24 mouse cellular contexts compared by ENCODE assay signal in genomic region chr7:129979337-129979736, GRCm38 (mm10).
"Had no signal": no experiment of that assay in that cellular context is flagged by ENCODE, and none has a peak within 500 bp of the region (broad histone marks: within the 10 kb centered on the region; RNA-seq: fewer than 3 reads in every experiment).

No protein-coding gene starts in this region.

- H3K27ac ChIP-seq: heart, embryonic 13.5 days; heart, embryonic 15.5 days; hindbrain, embryonic 13.5 days; hindbrain, embryonic 15.5 days; hindbrain, postnatal 0 days; layer of hippocampus, adult 2 months; left cerebral cortex, adult 2 months; limb, embryonic 10.5 days; limb, embryonic 12.5 days; liver, embryonic 13.5 days had no signal

- H3K27me3 ChIP-seq: heart, embryonic 15.5 days; hindbrain, embryonic 15.5 days; limb, embryonic 12.5 days; liver, embryonic 13.5 days had no signal

- H3K9ac ChIP-seq: heart, embryonic 13.5 days; heart, embryonic 15.5 days; hindbrain, embryonic 13.5 days; hindbrain, embryonic 15.5 days; limb, embryonic 12.5 days; liver, embryonic 13.5 days had no signal

- H3K4me2 ChIP-seq: heart, embryonic 11.5 days; heart, embryonic 13.5 days; heart, embryonic 15.5 days; hindbrain, embryonic 13.5 days; hindbrain, embryonic 15.5 days; limb, embryonic 12.5 days; liver, embryonic 11.5 days; liver, embryonic 13.5 days had no signal

- H3K36me3 ChIP-seq: heart, embryonic 13.5 days; heart, embryonic 15.5 days; hindbrain, embryonic 13.5 days; hindbrain, embryonic 15.5 days; limb, embryonic 10.5 days; limb, embryonic 12.5 days; liver, embryonic 13.5 days had no signal

- H3K4me1 ChIP-seq: liver, embryonic 13.5 days had no signal

- ATAC-seq: hindbrain, postnatal 0 days; intestine, embryonic 16.5 days had no signal

- DNase-seq: gastrocnemius, postnatal 14 days; gastrocnemius, postnatal 36 days; heart, adult 18-20 months; heart, postnatal 14 days; heart, postnatal 36 days; kidney, adult 18-20 months; kidney, adult 8-10 months; kidney, postnatal 10 days; kidney, postnatal 25 days; kidney, postnatal 4 days; liver; liver, embryonic 13.5 days had no signal

- H3K9me3 ChIP-seq: heart, embryonic 13.5 days; heart, embryonic 15.5 days; hindbrain, embryonic 13.5 days; hindbrain, embryonic 15.5 days; limb, embryonic 10.5 days; limb, embryonic 12.5 days; liver, embryonic 13.5 days had no signal

- H3K4me3 ChIP-seq: heart, embryonic 13.5 days; heart, embryonic 15.5 days; hindbrain, embryonic 13.5 days; hindbrain, embryonic 15.5 days; layer of hippocampus, adult 2 months; left cerebral cortex, adult 2 months; limb, embryonic 10.5 days; limb, embryonic 12.5 days; liver, embryonic 13.5 days had no signal
